Mouse (Mus musculus) thymus, adult 2 months (tissue): Measurements from ENCODE around the gene Smoc2.

Source experiments
- CTCF ChIP-seq: fragments of 200-500 bp; IDR thresholded peaks from 2 replicates; pipeline ENCODE4 v1.5.1; 2012; ENCODE audit warnings: mild to moderate bottlenecking, control low read depth, low read length, moderate library complexity, borderline replicate concordance; ENCODE audit not compliant: control insufficient read depth, poor library complexity, insufficient read depth; ENCODE audit errors: extremely low read depth
- POLR2A ChIP-seq: fragments of 200-500 bp; IDR thresholded peaks from 2 replicates; pipeline ENCODE4 v1.6.1; 2012; ENCODE audit warnings: mild to moderate bottlenecking, low read length, control low read depth, moderate library complexity; ENCODE audit not compliant: control insufficient read depth, poor library complexity, insufficient read depth; ENCODE audit errors: extremely low read depth

- TF ChIP-seq CTCF (no peak), POLR2A (no peak)
These were observed 100.2 kb downstream of the Smoc2 start for GRCm38 (mm10) chr17:14379518-14379917.
